Mouse (Mus musculus) megakaryocyte, embryonic 14.5 days (primary cell): ENCODE measurements around the gene Nubp1. TPM values are rescaled to one million over a fixed set of nuclear protein-coding genes. Genes with fewer than 3 reads are reported as not detected.

ENCODE experiments used
- H3K27me3 ChIP-seq: replicated peaks from 2 replicates; pipeline ENCODE3; 2012; ENCODE audit warnings: inconsistent platforms
- H3K36me3 ChIP-seq: replicated peaks from 2 replicates; pipeline ENCODE3; 2012; ENCODE audit warnings: low read length, inconsistent platforms, mixed read lengths
- H3K4me1 ChIP-seq: 2 replicates; pipeline ENCODE4 v1.6.1; 2012; ENCODE audit warnings: inconsistent platforms
- H3K4me3 ChIP-seq: replicated peaks from 2 replicates; pipeline ENCODE3; 2012; ENCODE audit warnings: moderate library complexity, mild to moderate bottlenecking, inconsistent platforms
- H3K9me3 ChIP-seq: 2 replicates; pipeline ENCODE4 v1.6.1; 2012; ENCODE audit warnings: inconsistent platforms
- FLI1 ChIP-seq: IDR thresholded peaks from 2 replicates; pipeline ENCODE4 v1.6.1; 2012; ENCODE audit warnings: low read length, inconsistent platforms, mixed read lengths
- GATA1 ChIP-seq: IDR thresholded peaks from 3 replicates; pipeline ENCODE4 v1.6.1; 2012; ENCODE audit warnings: mixed read lengths, low read length, inconsistent platforms, borderline replicate concordance
- polyA plus RNA-seq: library from polyadenylated mRNA; stranded (reverse); fragments of >175 nt; gene quantifications from 2 replicates; pipeline ENCODE4 v1.2.3, GENCODE M21; 2012; ENCODE audit warnings: low replicate concordance; ENCODE audit not compliant: insufficient read depth

The Nubp1 gene
- polyA plus RNA-seq, 1 experiment, result 20.5 TPM

DNA sequence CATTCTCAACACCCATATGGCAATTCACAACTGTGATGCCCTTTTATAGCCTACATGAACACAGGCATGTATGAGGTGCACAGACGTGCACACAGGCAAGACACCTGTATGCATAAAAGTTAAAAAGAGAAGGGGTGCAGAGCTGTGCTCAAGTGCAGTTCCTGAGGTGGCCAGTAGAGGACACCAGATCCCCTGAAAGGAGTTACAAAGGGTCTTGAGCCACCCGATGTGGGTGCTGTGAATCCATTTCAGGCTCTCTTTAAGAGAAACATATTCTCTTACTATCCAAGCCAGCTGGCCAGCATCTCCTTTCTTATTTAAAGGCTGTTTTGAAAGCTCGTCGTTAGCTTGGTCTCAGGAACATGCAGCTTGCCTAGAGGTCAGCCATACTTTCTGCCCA, 5.1 kb downstream of the Nubp1 start:
- Histone ChIP-seq H3K9me3 (no peaks in the 10 kb centered on the region), H3K27me3 (no peaks in the 10 kb centered on the region), H3K4me1 (peaks cover 21% of the 10 kb centered on the region), H3K36me3 (peaks cover 88% of the 10 kb centered on the region), H3K4me3 (no peak overlapping the region)
- TF ChIP-seq GATA1 (no peak), FLI1 (no peak)

DNA sequence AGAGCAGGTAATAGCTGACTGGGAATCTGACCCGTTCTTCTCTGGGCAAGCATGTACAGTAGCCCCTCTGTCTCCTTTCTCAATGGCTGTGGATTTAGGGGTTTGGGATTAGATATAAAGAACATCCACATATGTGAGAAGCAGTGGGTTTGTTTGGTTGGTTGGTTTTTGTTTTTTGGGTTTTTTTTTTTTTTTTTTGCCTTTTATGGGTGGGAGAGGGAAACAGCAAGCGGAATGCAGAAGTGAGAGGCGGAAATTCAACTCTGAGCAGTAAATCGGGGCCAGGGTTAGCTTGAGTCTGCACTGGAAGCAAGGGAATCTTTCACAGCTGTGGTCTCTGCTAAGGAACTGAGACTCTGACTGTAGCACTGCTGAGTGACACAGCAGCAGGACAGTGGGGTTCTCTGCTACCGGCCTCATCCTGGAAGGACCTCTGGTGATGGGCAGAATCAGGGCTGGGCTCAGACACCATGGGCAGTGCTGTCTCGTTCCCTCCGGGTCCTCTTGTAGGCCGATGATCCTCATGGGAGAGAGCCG, 6.0 kb downstream of the Nubp1 start:
- Histone ChIP-seq H3K4me1 (peaks cover 12% of the 10 kb centered on the region), H3K4me3 (no peak overlapping the region), H3K9me3 (no peaks in the 10 kb centered on the region), H3K36me3 (peaks cover 97% of the 10 kb centered on the region), H3K27me3 (no peaks in the 10 kb centered on the region)
- TF ChIP-seq FLI1 (no peak), GATA1 (no peak)

DNA sequence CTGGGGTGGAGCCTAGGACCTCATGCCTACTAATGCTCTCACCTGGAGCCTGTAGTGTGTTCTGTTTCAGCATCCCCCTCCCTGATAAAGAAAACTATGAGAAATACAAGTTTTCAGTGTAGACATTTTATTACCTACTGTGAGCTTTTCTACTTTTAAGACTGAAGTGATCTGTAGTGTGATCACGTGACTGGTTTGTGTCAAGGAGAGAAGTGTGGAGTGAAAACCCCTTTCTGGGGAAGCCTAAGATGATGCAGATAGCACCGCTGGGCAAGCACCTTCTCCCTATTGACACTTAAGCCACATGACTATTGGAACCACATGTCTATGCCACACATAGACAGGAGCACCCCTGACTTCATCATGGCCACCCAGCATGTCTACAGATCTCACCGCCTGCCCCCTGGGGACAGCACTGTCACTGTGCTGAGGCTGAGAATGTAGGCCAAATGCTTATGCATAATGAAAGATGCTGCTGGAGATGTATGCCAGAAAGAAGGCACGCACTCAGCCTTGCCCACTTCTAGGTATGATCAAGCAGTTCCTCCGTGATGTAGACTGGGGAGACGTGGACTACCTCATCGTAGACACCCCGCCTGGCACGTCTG, 8.8 kb downstream of the Nubp1 start:
- Histone ChIP-seq H3K4me1 (no peaks in the 10 kb centered on the region), H3K4me3 (no peak overlapping the region), H3K9me3 (no peaks in the 10 kb centered on the region), H3K27me3 (no peaks in the 10 kb centered on the region), H3K36me3 (peaks cover 96% of the 10 kb centered on the region)
- TF ChIP-seq GATA1 (no peak), FLI1 (no peak)

DNA sequence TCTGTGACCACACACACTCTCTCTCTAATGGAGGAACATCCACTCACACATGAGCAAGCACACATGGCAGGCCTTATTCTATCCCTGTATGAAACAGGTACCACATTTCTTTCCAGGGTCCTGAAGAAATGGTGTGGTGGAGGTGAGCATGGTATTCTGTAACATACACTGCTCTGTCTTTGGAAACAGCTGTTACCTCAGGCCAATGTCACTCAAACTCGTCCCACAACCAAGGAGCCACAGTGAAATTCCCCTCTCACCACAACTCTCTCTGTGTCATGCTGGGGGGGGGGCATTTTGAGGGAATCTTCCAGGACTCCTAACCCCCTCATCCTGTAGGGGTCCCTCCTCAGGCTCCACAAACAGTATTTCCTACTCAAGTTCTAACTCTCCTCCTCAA, 20.2 kb downstream of the Nubp1 start:
- Histone ChIP-seq H3K27me3 (peaks cover 20% of the 10 kb centered on the region), H3K4me3 (no peak overlapping the region), H3K36me3 (peaks cover 2% of the 10 kb centered on the region), H3K4me1 (peaks cover 3% of the 10 kb centered on the region; the same call in 1 of the 2 replicates), H3K9me3 (no peaks in the 10 kb centered on the region)
- TF ChIP-seq FLI1 (no peak), GATA1 (no peak)

DNA sequence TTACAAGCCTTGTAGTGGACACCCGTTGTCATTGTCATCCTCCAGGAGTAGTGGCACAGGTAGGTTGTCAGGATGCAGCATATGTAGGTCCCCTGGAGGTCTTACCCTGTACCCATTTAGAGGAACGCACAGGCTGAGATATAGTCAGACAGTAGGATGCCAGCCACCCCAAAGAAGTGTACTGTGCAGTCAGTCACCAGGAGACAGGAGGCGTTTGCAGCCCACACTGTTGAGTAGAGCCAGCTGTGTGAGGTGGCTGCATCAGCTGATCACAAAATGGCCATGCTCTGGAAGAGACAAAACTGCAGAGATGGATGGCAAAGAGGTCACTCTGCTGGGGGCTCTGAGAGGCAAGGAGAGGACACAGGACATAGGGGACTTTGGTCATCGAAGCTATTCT, 20.6 kb downstream of the Nubp1 start:
- Histone ChIP-seq H3K36me3 (no peaks in the 10 kb centered on the region), H3K9me3 (no peaks in the 10 kb centered on the region), H3K4me3 (no peak overlapping the region), H3K27me3 (peaks cover 20% of the 10 kb centered on the region), H3K4me1 (peaks cover 3% of the 10 kb centered on the region; the same call in 1 of the 2 replicates)
- TF ChIP-seq GATA1 (no peak), FLI1 (no peak)

DNA sequence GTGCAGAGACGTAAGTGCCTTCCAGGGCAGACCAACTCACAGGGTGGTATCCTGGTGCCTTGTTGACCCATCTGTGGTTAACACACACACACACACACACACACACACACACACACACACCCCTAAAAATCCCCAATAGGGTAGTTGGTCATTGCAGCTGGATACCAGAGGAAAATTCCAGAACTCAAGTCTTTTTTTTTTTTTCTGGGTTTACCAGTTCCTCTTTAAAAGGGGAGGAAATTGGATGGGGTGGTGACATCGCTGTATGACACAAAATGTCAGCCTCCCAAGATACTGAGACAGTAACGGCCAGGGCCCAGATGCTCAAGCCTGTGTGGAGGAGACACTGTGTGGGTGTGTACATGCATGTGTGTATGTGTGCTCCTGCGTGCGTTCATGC, 21.6 kb downstream of the Nubp1 start:
- TF ChIP-seq GATA1 (no peak), FLI1 (no peak)
- H3K27me3 ChIP-seq, result peaks cover 22% of the 10 kb centered on the region
- H3K4me1 ChIP-seq, result peaks cover 3% of the 10 kb centered on the region; the same call in 1 of the 2 replicates
- no peak overlapping the region for H3K4me3 ChIP-seq
- H3K36me3 ChIP-seq, result no peaks in the 10 kb centered on the region
- H3K9me3 ChIP-seq, result no peaks in the 10 kb centered on the region

DNA sequence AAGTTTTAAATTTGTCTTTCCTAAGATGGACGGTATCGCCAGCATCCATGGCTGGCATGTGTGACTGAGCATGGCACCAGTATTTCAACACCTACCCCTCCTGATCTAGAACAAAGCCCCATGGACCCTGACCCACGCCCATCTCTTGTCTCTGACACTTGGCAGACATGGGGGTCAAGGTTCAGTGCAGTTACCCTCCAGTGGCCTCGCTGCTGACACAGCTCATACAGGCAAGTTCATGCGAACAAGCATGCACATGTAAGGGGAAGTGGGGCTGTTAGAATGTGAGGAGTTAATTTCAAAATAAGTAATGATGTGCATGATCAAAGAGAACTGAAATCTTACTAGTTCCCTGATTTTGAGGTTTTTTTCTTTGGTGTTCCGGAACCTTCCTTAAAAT, 24.4 kb downstream of the Nubp1 start:
- Histone ChIP-seq H3K36me3 (no peaks in the 10 kb centered on the region), H3K4me3 (no peak overlapping the region), H3K27me3 (peaks cover 13% of the 10 kb centered on the region), H3K4me1 (peaks cover 3% of the 10 kb centered on the region; the same call in 1 of the 2 replicates), H3K9me3 (no peaks in the 10 kb centered on the region)
- no peak for TF ChIP-seq FLI1
- no peak for TF ChIP-seq GATA1

DNA sequence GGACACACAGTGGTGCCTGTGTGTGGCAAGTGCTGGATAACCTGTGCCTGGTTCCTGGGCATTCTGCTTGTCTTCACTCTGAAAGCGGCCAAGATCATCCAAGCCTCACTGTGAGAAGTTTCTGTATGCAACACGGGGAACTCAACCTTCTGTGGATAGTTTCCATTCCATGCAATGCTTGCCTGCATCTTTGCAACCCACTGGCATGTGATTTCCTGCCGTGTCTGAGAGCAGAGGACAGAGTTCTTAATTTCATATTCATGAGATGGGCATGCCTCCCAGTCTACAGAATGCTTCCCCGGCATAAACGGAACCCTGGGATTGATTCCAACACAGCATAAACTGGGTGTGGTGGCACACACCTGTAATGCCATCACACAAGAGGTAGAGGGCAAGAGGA, 26.3 kb downstream of the Nubp1 start:
- H3K27me3 ChIP-seq, result peaks cover 9% of the 10 kb centered on the region
- no peak overlapping the region for H3K4me3 ChIP-seq
- TF ChIP-seq FLI1 (no peak), GATA1 (no peak)
- H3K36me3 ChIP-seq, result no peaks in the 10 kb centered on the region
- H3K9me3 ChIP-seq, result no peaks in the 10 kb centered on the region
- H3K4me1 ChIP-seq, result peaks cover 3% of the 10 kb centered on the region; the same call in 1 of the 2 replicates

DNA sequence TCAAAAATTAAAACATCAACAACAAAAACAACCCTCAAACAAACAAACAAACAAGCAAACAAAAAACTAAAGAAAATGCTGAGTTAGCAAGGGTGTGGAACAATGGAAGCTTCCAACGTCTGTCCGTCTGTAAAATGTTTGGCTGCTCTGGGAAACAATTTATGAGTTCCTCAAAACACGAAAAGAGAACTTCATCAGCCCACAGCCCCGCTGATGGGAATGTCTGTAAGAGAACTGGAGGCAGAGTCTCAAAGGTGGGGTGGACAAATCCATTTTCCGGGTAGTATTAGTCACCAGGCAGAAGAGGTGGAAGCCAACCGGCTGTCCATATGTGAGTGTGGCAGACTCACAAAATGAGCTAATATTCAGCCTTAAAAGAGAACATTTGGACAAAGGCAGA, 29.6 kb downstream of the Nubp1 start:
- Histone ChIP-seq H3K4me1 (peaks cover 4% of the 10 kb centered on the region), H3K9me3 (no peaks in the 10 kb centered on the region), H3K36me3 (no peaks in the 10 kb centered on the region), H3K4me3 (no peak overlapping the region), H3K27me3 (peaks cover 13% of the 10 kb centered on the region)
- TF ChIP-seq FLI1 (no peak), GATA1 (no peak)

DNA sequence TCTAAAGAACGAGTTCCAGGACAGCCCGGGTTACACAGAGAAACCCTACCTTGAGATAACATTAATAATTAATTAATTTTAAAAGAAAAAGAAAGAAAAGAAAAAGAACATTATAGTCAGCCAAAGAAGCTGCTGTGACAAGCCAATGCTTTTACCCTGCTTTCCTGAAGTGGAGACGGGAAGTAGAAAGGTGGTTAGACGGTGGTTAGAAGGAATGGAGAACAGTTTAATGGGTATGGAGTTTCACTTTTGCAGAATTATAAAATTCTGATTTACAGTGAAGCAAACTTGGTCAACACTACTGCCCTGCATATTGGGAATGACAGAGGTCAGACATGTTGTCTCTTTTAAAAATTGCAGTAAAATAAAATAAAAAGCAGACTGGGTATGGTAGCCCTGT, 30.0 kb downstream of the Nubp1 start:
- peaks cover 4% of the 10 kb centered on the region for H3K4me1 ChIP-seq
- no peaks in the 10 kb centered on the region for H3K9me3 ChIP-seq
- peaks cover 13% of the 10 kb centered on the region for H3K27me3 ChIP-seq
- TF ChIP-seq GATA1, result no peak
- no peak for TF ChIP-seq FLI1
- H3K4me3 ChIP-seq, result no peak overlapping the region
- no peaks in the 10 kb centered on the region for H3K36me3 ChIP-seq

DNA sequence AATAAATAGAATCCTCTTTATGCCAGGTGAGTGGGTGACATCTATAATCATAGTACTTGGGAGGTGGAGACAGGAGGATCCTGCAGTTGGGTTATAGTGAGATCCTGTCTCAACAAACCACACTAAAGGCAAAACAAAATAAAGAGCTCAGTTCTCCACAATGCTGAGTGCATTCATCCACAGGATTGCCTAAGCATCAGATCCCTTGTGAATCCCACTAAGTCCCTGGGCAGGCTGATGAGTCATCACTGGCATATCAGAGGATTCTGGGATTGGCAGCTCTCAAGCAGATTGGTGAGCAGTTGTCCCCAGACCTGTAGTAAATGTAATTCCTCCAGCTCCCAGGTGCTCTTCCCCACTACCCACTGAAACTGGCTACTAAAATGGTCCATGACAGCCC, 32.0 kb downstream of the Nubp1 start:
- no peak overlapping the region for H3K4me3 ChIP-seq
- H3K4me1 ChIP-seq, result peaks cover 4% of the 10 kb centered on the region
- peaks cover 19% of the 10 kb centered on the region for H3K27me3 ChIP-seq
- H3K36me3 ChIP-seq, result no peaks in the 10 kb centered on the region
- TF ChIP-seq GATA1 (no peak), FLI1 (no peak)
- H3K9me3 ChIP-seq, result no peaks in the 10 kb centered on the region
